Mouse (Mus musculus) frontal cortex, adult 2 months (tissue): ENCODE measurements around the gene Galnt10. TPM values are rescaled to one million over a fixed set of nuclear protein-coding genes. Genes with fewer than 3 reads are reported as not detected.

Source experiments
- DNase-seq, 2 experiments: peaks; one replicate each; pipeline ENCODE4 v3.0.0; 2022; ENCODE audit warnings: low spot score in 1 of 2; ENCODE audit errors: extremely low spot score in 1 of 2
- polyA plus RNA-seq: library from polyadenylated mRNA; depleted of rRNA; stranded (reverse); fragments of >200 nt; gene quantifications from 2 replicates; pipeline ENCODE4 v1.2.3, GENCODE M21; 2012

Galnt10 gene
- polyA plus RNA-seq, 1 experiment = 9.7 TPM

- DNase-seq = no peak
These were observed 40.6 kb downstream of the Galnt10 start for GRCm38 (mm10) chr11:57685689-57686454.

DNA sequence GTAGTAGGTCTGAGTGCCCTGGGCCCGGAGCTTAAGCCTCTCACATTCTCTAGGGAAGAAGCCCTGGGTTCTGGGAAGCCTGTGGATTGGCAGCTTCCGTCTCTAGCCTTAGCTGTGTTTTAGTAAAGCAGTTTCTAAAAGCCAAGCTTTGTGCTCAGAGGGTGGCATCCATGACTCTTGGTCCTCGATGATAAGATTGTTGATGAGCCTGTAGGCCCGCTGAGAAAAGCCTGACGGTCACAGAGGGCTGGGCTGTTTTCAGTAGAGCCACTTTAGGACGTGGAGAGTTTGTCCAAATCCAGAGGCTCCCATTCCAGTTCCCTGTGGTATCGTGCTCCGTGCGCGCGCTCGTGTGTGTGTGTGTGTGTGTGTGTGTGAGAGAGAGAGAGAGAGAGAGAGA is 41.6 kb downstream of the Galnt10 start:
- no peak for DNase-seq

DNA sequence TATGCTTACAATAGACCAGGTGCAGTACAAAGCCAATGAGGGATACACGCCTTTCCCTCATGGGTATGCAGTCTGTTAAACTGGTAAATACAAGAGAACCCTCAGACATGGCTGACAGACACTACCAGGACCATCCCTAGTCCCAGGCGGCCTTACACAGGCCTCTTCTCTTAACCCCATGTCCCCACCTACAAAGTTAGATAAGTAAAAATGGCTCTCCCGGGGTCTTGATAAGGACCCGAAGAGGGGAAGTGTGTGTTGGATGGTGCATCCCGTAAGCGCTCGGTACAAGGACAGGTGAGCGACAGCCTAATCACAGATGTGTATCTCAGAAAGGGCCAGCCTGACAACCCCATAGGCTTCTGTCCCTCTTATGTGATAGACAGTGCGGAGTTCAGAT is 42.0 kb downstream of the Galnt10 start:
- no peak for DNase-seq

GRCm38 (mm10) chr11:57688179-57688929 is 43.1 kb downstream of the Galnt10 start:
- DNase-seq = no peak

GRCm38 (mm10) chr11:57689811-57690210 is 44.6 kb downstream of the Galnt10 start:
- DNase-seq = no peak

DNA sequence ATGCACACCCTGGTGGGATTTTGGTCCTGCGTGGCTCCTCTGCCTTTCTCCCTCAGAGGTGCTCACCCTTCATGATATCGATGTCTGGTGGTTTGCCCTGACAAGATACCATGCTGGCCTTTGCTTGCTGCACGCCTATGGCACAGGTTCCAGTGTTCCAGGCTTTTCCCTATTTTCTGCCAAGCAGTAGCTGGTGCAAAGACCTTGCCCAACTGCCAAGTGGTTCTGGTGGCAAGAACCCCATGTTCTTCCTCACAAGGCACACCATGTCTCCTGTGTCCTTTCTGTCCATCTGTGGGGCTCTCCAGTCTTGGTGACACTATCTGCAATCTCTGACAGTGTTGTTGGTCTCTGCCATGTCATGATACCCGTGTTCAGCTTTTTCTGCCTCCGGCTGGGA is 45.6 kb downstream of the Galnt10 start:
- no peak for DNase-seq

- no peak for DNase-seq
These were observed 46.7 kb downstream of the Galnt10 start for GRCm38 (mm10) chr11:57691939-57692338.

GRCm38 (mm10) chr11:57692726-57693125 is 47.5 kb downstream of the Galnt10 start:
- no peak for DNase-seq

DNA sequence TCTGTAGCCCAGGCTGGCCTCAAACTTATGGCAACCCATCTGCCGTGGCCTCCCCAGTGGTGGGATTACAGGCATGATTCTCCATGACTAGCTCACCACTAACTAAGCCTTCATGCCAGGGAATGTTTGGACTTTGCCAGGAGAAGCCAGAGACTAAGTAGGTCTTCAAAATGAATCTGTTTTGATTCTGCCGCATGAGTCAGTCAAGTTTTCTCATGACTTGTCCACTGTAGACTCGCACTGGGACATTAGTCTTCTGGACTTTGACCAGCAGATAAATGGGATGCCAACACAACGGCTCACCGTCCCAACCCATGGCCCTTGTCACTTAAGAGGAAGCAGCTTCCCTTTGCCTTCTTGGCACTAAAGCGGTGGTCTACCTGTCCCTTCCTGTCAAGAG is 49.2 kb downstream of the Galnt10 start:
- DNase-seq = no peak

DNA sequence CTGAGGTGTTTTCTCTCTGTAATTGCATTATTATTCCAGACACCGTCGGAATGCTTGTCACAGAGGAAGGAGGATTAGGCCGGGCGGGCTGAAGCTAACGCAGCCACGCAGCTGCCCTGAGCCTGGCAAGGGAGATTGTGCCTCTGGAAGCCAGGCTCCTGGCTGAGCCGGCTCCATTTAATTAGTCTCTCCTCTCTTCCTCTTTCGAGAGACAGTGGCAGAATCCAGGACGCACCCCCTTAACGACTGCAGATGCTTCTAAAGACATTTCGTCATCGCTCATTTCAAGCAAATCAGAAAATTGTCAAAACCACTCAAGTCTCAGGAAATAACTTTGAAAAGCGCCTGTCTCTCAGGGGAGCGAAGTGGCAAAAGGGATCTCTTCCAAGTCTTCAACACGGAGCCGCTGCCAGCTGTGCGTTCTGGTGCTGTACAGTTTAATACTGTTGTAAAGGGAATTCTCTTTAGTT is 51.0 kb downstream of the Galnt10 start:
- DNase-seq = peak in 1 of 2 experiments; percentile 24

DNA sequence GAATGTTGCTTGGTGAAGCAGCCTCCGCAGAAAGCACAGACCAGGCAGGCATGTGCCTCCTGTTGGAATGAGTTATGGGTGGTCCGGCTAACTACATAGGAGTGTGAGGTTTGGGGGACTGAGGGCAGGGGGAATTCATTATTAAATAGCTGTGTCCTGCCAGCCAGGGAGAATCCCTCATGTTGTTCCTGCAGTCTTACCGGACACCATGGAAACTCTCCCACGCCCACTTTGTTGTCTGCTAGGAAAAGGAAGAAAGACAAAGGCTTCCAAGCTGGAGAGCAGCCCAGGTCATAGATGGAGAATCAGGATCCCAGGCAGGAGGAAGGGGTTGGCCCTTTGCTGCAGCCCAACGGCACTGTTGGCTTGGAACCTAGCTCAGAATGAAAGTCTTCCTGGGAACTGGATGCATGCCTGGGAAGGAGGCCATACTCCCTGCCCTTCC is 51.6 kb downstream of the Galnt10 start:
- no peak for DNase-seq

DNA sequence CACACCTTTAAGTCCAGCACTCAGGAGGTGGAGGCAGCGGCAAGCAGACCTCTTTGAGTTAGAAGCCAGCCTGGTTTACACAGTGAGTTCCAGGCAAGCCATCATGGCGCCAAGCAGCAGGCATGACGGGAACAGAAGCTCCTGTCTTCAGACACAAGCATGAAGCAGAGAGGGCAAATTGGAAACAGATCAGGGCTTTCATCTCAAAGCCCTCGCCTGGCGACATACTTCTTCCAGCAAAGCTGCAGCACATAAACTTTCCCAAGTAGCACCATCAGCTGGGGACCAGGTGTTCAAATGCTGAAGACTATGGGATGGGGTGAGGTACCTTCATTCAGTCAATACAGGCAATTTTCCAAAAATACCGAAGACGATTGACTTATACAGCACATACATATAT is 54.9 kb downstream of the Galnt10 start:
- no peak for DNase-seq

GRCm38 (mm10) chr11:57701193-57701925 is 56.1 kb downstream of the Galnt10 start:
- no peak for DNase-seq

GRCm38 (mm10) chr11:57701956-57702355 is 56.7 kb downstream of the Galnt10 start:
- DNase-seq = no peak

- DNase-seq = no peak
These were observed 61.4 kb downstream of the Galnt10 start for GRCm38 (mm10) chr11:57706620-57707019.

DNA sequence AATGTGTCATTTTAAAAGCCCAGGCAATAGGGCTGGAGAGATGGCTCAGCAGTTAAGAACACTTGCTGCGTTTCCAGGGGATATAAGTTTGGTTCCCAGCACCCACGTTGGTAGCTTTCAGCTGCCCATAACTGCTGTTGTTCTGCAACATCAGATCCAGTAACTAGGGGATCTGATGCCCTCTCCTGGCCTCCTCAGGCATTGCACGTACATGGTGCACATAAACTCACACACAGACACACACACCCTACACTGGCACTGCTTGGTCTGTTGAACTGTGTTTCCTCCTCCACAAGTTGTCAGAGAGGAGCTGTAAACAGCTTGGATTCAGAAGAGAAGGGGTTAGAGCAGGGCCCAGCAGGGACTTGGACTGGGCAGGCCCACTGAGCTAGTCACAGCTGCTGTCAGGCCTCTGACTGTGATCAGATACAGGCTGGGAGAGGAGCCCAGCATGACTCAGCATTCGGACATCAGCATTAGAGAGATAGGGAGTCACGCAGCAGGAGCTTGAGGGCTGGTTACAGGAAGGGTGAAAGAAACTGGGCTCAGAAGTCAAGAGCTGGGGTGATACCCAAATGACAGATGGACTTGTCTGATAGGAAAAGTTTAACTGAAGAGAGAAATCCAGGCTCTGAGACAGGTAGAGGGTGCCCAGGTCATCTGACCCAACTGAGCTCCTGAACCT is 62.0 kb downstream of the Galnt10 start:
- DNase-seq = no peak

DNA sequence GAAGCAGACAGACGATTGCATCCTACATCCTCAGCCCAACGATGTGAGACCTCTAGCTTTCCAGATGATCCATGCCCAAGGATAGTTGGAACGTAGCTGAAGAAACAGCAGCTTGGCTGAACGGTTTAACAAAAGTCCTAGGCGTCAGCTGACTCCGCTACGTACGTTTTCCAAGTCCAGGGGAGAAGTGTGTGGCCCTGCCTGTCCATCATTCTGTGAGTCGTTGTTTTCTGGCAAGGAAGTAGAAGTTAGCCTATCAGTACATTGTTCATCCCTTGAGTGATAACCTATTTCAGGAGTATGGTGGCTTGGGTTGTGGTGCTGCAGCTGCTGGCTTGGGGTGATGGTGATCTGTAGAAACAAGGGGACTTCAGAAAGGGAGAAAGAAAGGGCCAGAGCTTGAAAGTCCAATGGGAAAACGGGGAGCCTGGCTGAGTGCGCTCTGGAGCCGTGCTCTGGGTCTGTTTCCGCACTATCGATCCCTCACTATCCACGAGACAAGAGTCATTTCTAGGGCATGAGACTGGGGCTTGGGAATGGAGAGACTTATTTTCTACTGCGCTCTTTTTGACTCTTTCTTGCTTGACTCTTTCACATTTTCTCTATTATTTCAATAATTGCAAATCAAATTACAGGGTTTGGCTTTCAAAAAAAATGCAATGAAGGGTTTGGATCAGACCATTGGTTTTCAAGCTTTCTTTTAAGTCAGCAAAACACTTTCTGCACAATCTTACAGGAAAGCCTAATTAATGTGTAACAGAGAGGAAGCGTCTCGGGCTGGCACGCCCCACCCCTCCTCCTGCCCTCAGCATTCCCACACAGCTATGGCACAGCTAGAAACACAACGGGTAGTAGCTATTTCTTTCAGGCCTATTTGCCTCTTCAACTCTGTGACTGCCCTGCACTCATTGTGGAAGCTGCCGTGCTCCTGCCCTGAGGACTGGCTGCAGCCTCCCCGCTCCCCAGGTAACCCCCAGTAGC is 63.2 kb downstream of the Galnt10 start:
- no peak for DNase-seq

DNA sequence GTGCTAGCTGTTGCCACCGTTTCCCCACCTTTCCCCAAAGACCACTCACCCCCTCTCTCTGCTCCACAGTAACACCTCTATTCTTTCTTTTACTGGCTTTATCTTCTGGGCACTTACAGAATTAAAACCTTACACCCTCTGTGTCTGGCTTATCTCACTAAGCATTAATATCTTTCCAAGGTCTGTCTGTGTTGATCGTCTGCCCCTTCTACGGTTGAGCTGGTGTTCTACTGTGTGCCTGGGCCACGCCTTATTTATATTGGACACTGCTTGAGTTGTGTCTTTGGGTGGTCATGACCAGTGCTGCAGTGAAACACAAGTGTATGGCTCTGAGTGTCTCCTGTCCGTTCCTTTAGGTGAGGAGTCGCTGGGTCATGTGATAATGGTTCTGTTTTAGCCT is 68.7 kb downstream of the Galnt10 start:
- DNase-seq = no peak

- DNase-seq = no peak
These were observed 71.5 kb downstream of the Galnt10 start for GRCm38 (mm10) chr11:57716721-57717120.
